Mouse (Mus musculus): ENCODE results near the gene Mxi1. TPM values are rescaled to one million over a fixed set of nuclear protein-coding genes. Genes with fewer than 3 reads are reported as not detected.

The Mxi1 gene
- total RNA-seq, 2 experiments from 2014 or later, result 26.1 to 27.1 TPM

DNA sequence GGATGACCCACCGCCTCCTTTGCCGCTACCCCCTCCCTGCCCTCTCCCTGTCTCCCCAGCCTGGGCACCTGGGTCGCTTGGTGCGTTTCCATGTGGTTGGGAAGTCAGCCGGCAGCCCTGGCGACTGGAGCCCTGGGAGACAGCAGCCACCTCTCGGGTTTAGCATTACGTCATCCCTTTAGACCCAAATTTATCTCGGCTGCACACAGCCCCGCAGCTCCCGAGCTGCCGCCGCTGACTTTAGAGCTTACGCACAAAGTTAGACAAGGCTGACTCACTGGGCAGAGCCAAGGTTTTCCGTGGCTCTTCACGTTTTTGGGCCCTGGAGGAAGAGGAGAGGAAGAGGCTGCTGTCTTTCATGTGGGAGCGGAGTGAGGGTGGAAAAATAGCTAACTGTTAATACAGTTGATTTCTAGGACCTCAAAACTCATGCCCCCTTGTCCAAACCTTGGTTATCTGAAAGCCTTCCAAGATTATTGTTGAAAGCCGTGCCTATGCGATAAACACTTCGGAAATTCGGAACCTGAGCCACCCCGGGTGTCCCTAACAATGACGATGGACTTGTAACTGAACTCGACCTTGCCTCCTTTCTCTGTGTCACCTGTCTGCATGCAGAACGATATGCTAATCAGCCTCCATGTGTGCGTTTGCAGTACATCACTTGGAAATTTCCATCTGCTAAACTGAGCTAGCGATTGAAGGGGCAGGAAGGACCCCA is 15.4 kb downstream of the Mxi1 start:
- DNase-seq, result peak; percentile 72

DNA sequence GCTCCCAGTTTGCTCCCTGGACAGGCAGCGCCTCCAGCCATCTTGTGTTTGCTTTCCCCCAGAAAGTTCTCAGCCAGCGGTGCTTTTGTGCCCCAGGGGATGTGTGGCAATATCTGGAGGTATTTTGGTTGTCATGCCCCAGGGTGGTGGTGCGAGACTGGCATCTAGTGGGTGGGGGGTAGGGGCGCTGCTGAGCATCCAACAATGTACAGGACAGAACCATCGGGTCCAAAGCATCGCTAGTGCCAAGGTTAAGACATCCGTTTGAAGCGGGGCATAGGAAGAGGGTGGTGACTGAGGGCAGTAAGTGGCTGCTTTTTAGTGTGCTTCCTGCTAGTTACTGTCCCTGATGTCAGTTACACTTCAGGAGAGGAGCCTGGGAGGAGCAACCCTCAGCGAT is 17.8 kb downstream of the Mxi1 start:
- peak; percentile 31 for DNase-seq

DNA sequence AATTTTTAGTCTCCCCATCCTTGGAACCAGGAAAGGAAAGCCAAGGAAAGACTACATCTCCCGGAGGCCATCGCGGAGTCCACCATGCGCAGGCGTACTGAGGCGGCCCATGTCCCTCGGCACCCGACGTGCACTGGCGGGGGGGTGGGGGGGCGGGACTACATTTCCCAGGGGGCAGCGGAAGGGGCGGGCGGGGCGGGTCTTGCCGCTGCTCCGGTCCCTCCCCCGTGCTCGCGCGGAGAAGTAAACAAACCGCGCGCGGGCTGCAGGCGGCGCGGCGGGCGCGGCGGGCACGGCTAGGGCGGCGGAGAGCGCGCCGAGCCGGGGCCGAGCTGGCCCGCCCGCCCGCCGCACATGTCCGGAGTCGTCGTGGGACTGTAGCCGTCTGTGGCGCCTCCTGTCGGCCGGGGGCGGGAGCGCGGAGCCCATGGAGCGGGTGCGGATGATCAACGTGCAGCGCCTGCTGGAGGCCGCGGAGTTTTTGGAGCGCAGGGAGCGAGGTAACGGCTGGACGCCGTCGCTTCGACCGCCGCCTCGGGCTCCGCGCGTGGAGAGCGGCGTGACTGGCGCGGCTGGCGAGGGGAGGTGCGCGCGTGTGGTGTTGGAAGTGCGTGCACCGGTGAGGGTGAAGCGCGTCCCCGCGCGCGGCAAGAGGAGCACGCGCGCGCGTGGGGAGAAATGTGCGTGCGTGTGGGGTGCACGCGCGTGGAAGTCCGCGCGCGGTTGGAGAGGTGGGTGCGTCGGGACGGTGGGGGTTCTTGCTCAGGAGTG is 19.1 kb downstream of the Mxi1 start:
- peak; percentile 95 for DNase-seq

DNA sequence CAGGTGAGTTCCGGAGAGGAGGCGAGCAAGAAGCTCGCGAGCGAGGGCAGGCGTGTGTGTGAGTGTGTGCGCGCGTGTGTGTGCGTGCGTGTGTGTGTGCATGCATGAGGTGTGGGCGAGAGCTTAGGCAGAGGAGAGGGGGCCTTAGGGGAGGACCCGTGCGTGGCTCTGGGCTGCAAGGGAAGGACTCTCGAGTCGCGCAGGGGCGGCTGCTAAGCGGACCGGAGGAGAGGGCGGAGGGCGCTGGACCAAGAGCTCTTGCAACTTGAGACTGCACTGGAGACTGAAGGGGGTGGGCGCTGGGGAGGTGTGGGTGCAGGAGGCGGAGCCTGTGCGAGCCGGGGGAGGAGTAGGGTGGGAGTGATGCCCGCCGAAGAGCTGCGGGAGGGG is 19.7 kb downstream of the Mxi1 start:
- DNase-seq, result peak; percentile 80

DNA sequence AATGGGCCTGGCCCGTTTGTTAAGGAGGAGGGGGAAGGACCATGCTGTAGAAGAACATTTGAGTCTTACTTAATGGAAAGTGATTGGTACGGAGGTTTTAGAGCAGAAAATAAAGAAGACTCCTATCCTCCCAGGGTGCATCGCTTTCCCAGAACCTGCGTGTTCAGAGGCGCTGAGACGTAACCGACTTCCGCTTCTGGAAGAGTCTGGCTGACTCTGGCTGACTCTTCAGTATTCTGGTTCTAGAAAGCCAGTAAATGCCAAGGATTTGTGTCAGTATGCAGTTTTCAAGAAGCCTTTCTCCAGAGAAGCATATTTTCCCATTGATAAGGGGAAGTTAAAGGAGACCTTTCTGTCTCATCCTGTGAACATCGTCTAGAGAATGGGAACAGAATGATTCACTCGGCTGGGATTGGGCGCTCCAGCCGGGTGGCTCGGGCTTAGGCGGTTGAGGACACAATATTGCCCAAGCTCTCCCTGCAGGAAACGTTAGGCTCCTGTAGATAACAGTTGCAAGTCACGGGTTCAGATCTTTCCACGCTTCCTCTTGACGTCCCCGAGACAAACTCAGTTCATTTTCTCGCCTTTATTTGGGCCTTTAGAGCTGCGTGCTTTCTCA is 21.7 kb downstream of the Mxi1 start:
- no peak for DNase-seq

DNA sequence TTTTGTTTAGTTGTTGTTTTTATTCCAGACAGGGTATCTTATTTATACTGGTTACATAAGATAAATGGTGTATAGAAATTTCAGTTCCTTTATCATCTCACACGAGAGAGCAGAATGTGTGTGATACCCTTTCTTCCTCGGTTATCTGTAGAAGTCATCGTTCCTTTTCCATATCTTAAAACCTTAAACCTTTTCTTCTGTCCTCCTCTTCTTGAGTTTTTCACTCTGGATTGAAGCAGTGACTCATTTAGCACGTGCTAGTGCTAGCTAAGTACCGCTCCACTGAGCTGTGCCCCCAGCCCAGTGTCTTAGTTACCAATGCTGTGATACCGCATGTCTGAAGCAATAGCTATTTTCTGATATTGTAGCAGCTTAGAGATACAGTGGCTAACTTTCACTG is 23.4 kb downstream of the Mxi1 start:
- no peak for DNase-seq

DNA sequence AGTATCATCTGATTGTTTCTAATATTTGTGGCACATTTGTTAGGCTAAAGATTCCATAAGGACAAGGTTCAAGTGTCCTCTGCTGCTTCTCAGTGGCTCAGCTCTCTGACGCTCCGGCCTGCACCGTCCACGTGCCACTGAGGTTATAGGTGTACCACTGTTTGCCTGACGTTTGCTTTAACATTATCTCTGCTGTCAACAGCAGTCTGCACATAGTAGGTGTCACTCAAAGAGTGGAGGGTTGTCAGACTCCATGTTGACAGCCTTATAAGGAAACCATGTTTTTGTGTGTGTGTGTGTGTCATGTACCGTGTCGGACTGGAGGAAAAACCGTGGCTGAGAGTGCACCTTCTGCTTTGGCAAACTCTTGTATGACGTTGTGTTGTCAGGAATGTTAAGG is 24.9 kb downstream of the Mxi1 start:
- DNase-seq, result no peak

DNA sequence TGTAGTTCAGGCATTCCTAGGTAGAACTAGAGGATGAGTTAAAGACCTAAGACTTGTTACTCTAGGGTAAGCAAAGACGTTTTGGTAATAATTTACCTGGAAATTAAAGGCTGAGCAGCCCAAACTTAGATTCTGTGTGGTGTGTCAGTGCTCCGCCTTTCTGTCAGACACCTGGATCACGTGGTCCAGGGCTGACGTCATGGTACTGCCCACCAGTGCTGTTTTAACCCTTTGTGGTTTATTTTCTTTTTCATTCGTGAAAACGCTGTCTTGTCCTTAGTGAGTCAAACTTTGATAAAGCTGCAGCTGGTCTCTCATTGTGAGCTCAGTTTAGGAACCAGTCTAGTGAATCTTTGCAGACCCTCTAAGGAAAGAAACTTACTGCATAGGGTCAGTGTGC is 30.1 kb downstream of the Mxi1 start:
- DNase-seq, result peak; percentile 34

DNA sequence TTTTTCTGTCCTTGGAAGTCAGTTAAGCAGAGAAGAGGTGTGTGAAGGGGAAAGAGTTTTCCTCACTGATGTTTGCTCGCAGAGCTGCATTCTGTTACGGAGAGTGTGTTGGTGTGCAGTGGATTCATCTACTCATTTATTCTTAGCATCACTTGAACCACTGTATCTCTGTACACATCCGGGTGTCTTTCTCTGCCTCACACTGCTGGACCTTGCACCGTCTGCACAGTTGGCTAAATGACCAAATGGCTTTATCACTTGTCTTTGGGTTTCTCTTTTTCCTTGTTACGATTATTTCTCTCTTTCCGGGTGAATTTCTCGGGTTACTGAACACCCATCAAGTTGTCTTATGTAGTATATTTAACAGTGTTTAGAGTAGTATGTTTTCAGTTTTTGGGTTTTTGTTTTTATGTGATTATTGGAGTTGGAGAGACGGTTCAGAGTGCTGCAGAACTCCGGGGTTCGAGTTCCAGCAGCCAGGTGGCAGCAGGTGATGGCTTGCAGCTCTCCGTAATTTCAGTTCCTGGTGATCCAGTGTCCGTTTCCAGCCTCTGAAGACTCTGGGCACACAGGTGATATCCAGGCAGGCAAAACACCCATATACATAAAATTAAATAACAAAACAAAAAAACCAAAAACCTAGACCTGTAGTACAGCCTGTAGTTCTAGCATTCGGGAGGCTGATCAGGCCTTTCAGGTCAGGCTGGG is 33.0 kb downstream of the Mxi1 start:
- no peak for DNase-seq

DNA sequence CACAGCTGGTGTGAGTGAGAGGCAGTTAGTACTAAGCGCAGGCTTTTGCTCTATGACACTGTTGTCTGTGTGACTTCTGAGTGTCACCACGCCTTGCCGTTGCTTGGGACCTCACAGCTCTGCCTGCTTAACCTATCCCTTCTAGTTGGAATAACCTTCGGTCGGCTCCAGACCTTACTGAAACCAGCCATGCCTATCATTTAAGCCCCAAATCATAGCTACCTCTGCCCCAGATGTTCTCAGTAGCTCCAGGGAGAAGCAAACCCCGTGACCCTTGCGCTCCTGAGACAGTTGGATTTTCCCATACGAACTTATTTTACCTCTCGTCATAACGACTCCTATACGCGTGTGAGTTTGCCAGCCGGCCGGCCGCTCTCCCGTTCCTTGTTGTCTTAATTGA is 33.7 kb downstream of the Mxi1 start:
- DNase-seq, result no peak

DNA sequence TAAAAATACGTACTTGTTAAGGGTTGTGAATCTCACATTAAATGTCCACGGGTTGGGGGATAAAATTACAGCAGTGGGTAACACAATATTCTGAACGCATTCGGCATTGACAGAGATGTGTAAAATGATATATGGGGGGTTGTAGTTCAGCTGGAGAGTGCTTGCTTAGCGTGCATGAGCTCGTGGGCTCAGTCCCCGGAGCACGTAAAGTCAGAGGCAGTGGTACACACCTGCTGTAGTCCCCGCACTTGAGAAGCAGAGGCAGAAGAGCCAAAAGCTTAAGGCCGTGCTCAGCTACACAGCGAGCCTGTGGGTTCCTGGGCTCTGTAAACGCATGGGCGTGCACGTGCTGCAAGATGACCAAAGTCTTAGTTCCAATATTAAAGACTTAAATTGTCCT is 35.4 kb downstream of the Mxi1 start:
- no peak for DNase-seq

DNA sequence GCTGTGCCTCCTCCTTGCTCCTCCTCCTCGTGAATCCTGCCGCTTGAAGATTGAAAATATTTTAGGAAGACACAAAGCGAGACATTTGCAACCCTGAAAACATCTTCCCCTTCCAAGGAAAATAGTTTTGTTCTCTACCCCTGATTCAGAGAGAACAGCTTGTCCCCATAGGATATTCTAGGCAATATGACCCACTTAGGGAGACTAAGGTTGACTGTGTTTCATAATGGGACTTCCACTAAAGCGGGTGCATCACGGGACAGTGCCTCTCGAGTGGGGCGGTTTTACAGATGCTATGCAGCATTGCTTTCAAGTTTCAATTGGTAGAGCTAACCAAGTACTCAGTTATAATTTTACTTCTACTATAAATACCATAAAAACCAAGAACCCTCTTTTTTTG is 43.5 kb downstream of the Mxi1 start:
- DNase-seq, result no peak

DNA sequence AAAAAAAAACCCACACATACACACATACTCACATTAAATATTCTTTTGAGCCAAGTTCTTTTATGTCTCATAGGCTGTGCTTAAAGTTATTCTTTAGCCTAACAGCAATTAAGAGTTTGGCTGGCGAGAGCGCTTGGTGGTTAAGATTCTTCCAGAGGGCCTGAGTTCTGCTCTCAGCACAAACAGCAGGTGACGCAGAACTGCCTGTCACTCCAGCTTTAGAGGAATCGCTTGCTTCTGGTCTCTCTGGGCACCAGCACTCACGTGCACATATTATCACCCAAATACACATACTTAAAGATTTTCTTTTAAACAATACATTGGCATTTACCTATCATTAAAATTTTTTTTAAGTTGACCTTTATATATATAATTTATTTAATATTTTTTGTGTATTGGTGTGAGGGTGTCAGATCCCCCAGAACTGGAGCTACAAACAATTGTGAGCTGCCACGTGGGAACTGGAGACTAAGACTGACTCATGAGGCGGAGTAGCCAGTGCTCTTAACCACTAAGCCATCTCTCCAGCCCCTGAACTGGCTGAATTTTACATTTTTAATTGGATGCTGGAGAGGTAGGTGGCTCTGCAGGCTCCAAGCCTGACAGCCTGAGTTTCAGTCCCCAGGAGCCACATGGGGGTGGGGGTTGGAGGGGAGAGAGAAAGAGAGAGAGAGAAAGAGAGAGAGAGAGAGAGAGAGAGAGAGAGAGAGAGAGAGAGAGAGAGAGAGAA is 44.1 kb downstream of the Mxi1 start:
- DNase-seq, result no peak

DNA sequence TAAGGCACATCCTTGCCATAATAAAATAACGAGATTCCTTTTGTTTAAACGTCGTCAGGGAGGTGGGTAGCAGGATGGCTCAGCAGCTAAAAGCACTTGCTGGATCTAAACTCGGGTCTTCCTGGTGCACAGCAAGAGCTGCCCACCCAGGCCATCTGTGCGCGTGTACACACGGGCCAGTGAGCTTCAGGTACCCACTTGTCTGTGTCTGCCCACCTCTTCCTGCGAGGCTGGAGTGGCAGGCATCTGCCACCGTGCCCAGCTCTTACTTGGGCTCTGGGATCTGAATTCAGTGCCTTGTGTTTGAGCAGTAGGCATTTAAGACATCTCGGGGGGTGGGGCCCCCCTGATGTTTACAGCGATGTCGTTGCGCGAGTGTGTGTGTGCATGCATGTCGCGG is 44.7 kb downstream of the Mxi1 start:
- no peak for DNase-seq

DNA sequence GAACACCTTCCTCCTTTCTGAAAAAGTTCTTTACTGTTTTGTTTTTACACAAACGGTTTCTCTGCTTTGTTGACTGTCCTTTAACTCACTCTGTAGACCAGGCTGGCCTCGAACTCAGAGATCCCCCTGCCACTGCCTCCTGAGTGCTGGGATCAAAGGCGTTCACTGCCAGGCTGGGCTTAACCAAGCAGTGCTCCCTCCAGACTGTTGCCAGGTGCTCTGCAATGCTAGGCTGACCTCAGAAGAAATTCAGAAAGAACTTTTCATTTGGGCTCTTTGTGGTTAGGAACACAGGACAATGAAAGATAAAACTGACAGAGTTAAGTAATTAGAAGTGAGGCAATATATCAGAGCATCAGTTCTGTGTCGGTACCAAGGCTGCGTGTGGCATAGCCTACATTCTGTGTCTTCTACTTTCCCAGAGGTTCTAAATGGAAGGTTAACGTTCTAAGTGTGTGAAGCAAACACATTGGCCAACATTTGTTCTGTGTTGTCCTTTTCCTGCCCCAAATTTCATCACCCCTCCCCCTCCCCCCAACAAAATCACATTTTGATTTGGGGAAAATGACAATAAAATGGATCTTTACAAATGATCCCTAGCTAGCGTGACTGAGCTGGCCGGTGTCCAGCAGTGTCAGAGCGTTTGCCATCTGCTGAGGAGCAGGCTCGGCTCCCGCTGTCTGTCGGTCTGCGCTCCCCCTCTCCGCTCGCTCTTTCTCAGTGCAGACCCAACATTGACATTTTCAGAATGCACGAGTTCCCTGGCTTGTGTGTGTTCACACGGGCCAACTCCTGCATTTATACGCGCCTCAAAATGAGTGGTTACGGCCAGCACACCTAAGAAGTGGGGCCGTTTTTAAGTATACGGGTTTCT is 49.1 kb downstream of the Mxi1 start:
- peak; percentile 64 for DNase-seq

DNA sequence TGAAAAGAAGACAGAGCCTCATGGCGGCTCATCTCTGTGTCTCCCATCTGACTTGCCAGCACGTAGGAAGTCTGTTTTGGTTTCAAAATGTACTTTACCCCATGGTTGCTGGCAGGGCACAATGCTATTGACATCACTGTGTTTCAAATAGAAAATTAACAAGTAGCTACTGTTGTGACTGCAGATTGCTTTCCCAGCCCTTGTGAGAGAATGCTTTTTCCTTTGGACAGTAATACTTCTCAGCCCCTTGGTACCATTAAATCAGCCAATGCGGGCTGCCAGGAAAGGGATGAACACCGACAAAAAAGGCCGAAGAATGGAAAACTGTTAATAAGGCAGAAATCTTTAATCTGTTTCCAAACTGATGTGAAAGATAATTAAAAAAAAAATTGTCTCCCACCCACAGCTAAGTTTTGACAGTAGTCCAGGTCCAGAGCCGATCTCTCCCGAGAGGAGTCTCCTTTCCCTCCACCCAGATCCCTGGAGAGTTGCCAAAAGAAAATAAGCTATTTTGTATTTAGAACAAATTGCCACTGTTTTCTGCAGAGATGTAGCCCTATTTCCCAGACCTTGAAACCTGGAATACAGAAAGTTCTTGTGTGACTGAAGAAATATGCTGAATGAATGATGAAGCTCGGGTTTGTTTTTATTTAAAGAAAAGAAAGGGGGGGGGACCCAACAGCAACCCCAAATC is 50.1 kb downstream of the Mxi1 start:
- DNase-seq, result no peak

DNA sequence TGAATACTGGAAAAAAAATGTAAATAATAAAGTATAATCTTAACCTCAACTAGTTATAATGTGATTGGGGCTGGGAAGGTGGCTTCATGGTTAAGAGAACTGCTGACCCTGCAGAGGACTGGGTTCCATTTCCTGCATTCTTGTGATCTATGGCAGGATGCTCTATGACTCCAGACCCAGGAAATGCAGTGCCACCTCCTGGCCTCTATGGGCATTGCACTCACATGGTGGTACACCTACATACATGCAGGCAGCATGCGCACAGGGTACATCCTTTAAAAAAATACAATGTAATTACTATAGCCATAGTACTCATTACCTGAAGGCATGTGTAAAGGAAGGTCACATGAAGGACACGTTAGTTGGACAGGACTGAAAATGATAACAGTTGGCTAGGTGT is 52.6 kb downstream of the Mxi1 start:
- DNase-seq, result peak; percentile 61

DNA sequence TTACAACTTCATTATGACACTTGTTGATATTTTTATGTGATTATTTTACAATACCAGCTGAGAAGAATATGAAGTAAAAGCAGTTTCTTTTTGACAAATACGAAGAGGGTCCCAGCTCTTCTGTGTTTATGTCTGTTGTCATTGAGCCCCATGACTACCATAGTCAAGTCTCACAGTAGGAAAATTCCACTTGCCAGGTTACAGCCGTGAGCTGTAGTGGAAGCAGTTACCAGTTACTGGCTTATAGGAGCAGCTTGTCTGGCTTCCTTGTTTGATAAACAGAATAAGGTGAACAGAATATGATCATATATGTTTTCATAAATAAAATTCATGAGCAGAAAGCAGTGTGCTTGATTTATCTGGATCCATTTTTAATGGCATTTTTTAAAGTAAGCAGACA is 54.2 kb downstream of the Mxi1 start:
- DNase-seq, result no peak

DNA sequence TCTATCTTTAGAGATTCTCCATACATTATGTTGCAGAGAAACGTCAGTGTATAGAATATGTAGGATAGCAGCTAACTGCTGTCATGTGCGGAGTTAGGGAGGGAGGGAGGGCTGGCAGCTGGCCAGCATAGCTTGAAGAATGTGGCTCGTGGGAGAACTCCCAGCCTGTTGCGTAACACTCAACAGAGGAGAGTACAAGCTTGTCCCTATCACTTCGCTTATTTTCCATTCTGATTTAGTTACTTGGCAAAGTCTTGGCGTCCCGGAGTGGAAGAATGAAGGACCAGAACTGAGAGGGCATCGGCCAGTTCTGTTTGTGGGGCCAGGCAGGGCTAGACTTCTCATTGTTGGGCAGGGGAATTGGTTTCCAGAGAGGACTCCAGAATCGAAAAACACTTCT is 54.6 kb downstream of the Mxi1 start:
- peak; percentile 66 for DNase-seq

DNA sequence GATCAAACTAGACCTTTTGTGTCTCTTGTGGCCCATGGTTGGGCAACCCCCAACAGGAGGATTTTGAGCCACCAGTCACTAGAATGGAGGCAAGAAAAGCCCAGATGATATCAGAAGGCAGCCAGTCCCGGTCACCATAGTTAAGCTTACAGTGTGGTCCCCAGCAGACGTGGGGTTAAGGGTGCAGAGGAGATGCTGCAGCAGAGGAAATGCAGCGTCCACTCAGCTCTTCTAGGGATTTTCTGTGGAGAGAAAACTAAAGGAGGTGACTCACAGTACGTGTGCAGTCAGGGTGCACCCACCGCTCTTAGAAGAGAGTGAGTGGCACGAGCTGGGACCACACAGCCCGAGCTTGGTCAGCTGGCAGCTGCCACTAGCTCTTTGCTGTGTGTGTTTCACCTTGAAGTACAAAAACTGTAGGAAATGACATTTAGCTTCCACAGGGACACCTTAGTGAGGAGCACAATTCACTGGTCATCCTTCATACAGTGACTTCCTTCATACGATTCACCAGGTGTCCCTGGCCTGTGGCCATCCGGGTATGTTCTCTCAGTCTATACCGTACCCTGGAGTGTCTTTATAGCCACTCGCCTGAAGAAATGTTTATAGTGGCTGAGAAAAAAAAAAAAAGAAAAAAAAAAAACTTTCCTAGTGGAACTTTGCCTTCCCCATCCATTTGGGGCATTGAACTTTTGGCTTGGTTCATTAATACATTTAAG is 55.9 kb downstream of the Mxi1 start:
- no peak for DNase-seq

Measured in heart, postnatal 4 days (tissue).